Mouse (Mus musculus) inflammation-experienced regulatory T-cells, adult 6 months (primary cell): ENCODE data around the gene Mtcl1. TPM values are rescaled to one million over a fixed set of nuclear protein-coding genes. Genes with fewer than 3 reads are reported as not detected.

Experiments used
- ATAC-seq: one replicate; pipeline ENCODE4 v1.8.0; 2017
- polyA plus RNA-seq, 3 experiments: library from polyadenylated mRNA; unstranded; fragments of 100-300 nt; shearing (Covaris generic); gene quantifications; one replicate each; pipeline ENCODE4 v1.2.1; 2017

Gene Mtcl1
- polyA plus RNA-seq, 3 experiments from 2014 or later, result 0.39 TPM; not detected in 2

DNA sequence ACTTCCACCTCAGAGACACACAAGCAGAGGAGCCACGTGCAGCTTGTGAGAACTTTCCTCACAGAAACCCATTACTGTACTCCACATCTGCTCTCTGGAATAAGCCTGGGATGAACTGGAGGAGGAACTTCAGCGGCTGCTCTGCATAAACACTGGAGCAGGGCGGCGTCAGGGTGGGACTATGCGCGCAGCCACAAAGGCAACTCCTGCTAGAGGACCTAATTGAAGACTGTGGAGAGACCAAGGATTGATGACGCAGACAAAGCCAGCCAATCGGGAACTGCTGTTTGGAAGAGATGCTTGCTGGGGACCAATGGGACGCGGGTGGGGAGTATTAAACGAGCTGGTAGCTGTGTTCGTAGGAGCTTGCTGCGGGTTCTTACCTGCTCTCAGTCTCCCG is 127.6 kb downstream of the Mtcl1 start:
- no peak for ATAC-seq

- ATAC-seq, result no peak
These were observed 128.7 kb downstream of the Mtcl1 start for GRCm38 (mm10) chr17:66320716-66321372.

DNA sequence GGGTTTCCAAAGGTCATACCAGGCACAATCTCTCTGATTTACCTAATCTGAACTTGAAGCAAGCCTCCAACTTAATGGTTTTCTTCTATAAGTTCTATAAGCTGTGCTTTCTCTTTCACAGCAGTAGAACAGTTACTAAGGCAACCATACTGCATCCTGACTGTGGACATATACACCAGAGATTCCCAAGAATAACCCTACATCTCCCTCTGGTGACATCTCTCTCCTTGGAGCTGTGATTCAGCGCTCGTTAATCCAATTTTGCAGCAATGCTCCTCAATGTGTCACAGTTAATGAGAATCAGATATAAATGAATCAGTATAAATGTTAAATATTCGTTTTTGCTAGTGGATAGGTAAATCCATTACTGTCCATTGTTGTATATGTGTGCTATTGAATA is 131.5 kb downstream of the Mtcl1 start:
- ATAC-seq, result no peak

GRCm38 (mm10) chr17:66317576-66317975 is 132.0 kb downstream of the Mtcl1 start:
- ATAC-seq, result no peak

GRCm38 (mm10) chr17:66317156-66317555 is 132.4 kb downstream of the Mtcl1 start:
- ATAC-seq, result no peak

- no peak for ATAC-seq
These were observed 134.1 kb downstream of the Mtcl1 start for GRCm38 (mm10) chr17:66315451-66315850.

DNA sequence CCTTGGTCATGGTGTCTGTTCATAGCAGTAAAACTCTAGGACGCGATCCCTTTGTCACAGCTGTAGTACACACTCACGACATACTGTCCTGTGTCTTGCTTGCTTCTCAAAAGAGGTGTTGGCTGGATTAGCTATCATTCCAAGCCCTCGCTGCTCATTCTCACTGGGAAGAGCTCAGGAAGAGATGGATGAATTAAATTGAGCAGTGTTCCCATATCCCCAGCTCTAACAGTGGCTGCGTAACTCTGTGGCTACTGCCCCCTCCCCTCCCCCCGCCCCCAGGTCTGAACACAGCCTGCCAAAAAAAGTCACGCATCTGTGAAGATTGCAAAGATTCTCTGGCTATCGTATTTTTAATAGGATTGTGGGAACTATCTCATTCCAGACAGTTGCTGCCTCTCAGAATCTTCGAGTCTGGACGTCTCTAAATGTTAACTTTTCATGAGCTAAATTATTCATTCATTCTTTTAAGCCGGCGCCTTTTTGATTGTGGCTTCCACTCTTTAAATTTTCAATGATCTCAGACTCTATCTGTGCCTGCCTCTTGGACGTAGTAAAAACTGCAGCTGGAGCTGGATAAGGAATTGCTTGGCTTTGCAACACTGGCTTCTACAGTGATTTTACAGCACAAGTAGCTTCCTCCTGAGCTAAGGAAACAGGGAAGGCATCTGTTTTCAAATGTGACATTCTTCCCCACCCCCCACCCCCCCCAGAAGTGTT is 134.8 kb downstream of the Mtcl1 start:
- no peak for ATAC-seq

DNA sequence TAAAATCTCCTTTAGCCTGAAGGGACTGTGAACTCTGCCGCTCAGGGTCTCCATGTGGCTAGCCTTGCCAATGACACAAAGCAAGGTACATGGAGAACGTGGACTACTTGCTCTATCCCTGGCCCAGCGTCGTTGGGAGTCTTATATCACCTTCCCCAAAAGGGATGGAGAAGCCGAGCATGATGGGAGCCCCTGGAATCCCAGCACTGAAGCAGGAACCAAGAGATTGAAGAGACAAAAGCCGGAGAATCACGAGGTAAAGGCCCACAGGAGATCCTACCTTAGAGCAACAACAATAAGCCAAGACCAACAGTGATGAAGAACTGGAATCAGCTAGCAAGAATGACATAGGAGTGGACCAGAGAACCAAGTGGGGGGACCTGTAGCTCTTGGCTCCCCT is 147.6 kb downstream of the Mtcl1 start:
- ATAC-seq, result no peak

- ATAC-seq, result no peak
These were observed 148.3 kb downstream of the Mtcl1 start for GRCm38 (mm10) chr17:66301267-66301666.

GRCm38 (mm10) chr17:66297721-66298120 is 151.8 kb downstream of the Mtcl1 start:
- no peak for ATAC-seq

DNA sequence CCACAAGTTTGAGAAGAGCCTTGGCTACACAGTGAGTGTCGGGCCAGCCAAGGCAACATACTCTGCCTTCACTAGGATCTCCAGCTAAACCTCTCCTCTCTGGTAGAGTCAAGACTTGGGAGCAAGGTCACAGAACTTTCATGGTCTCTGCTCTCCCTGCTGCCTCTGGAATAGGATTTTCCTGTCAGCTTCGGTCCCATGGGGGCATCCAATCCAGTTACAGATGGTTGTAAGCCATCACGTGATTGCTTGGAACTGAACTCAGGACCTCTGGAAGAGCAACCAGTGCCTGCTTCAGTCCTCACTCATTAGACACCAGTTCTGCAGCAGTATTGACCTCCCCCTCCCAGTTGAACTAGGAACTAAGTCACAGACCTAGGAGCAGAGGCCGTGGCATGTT is 156.0 kb downstream of the Mtcl1 start:
- no peak for ATAC-seq

DNA sequence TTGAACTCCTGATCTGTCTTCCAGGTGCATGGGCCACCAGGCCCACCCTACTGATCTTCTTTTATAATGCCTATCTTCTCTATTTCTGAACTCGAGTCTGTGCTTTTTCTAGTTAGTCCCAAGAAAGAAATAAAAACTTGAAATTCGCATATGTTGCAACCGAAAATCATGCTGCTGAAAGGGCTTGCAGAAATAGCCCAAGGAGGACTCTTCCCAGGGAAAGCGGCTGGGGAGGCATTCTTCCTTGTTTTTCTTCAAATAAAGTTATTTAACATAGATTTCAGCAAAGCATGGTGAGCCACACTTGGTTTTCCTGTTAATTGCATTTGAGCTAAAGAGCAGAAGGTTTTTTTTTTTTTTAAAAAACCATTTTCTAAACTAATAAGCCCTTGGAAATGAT is 159.7 kb downstream of the Mtcl1 start:
- ATAC-seq, result no peak

Other genes with a start within 250 kb of the Mtcl1 start
- gene Rab12, start 70.0 kb upstream of the Mtcl1 start, polyA plus RNA-seq, result 10 to 100 TPM in 2 of 3 experiments, 1 to 10 TPM in 1; 9.0 to 19.3 (median 19.0) TPM
- not detected for gene Themis3, start 144.9 kb upstream of the Mtcl1 start, polyA plus RNA-seq